Mouse (Mus musculus) layer of hippocampus, adult 8-10 months (tissue): ENCODE data around the gene Yipf1. TPM values are rescaled to one million over a fixed set of nuclear protein-coding genes. Genes with fewer than 3 reads are reported as not detected.

ENCODE experiments used
- DNase-seq, 2 experiments: peaks; one replicate each; pipeline ENCODE4 v3.0.0; 2022; ENCODE audit warnings: low spot score in 2 of 2
- total RNA-seq, 4 experiments: library from RNA; stranded (reverse); gene quantifications; 2 replicates each; pipeline ENCODE4 v1.2.4; 2022

Yipf1 gene
- 10 to 100 TPM; 47.8 to 56.9 (median 50.6) TPM for total RNA-seq

DNA sequence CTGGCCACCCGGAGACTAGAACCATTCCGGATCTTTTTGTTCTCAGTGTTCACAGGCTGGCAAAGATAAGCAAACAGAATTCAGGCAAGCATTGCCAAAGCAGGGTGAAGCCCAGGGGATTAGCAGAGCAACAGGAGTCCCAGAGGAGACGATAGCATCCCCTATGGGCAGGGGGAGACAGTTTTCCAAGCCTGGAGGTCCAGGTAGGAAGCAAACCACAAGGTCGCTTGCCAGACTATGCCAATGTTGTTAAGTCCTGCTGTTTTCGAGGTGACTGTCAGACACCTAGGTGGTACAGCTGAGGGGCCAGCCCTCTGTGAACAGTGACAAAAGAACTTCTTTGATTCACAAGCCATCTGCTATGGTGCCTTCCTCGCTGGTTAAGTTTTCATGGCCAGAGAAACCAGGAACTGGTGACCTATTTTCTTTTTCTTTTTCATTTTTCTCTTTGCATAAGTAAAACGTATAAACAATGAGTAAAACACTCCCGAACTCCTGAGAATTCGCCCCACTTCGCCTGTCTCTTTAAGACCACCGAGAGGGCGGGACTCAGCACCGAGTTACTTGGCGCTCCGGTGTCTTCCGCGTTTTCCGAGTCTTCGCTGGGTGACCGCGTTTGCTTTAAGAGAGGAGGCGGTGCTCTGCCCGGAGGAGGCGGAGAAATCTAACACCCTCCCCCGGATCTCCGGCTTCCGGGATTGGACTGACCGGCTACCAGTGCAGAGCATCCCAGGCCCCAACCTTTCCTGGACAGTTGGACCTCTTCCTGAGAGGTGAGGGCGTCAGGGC, at the start of gene Yipf1:
TSS of gene Yipf1 (plus strand) at position 674 of the 789 bp plus-strand sequence.
- DNase-seq, result peak; percentile 83 to 85

DNA sequence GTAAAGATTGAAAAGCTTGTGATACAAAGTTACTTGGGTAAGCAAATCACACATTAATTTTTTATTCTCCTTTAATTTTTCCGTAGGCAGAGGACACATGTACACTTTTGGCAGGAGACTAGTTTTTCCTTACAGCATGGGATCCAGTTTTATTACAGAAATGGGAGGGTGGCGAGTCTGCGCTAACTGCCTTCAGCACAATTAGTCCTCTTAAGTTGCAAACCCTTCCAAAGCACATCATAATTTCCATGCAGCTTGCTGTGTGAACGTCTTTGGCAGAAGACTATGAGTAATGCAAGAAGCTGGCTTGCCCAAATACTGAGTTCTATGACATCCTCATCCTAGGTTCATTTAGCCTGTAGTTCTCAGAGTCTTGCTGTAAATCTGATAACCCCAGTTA, 40.5 kb upstream of the Yipf1 start:
- no peak for DNase-seq

DNA sequence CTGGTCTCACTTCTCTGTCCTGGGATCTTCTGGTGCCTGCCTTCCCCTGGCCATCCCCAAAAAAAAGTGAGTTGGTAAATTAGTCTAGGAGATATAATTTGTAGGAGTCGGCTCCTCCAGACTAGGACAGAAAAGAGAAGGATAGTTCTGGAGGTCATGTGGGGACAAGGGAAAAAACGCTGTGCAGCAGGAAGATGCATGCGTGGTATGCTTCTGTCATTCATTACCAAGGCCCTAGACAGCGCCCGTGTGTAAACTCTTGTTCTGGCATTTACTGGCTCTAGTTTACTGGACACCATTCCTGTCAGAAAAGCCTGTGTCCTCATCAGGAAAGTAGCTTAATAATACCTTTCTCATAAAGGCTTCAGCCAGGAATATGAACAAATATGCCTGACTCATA, 39.7 kb upstream of the Yipf1 start:
- no peak for DNase-seq

DNA sequence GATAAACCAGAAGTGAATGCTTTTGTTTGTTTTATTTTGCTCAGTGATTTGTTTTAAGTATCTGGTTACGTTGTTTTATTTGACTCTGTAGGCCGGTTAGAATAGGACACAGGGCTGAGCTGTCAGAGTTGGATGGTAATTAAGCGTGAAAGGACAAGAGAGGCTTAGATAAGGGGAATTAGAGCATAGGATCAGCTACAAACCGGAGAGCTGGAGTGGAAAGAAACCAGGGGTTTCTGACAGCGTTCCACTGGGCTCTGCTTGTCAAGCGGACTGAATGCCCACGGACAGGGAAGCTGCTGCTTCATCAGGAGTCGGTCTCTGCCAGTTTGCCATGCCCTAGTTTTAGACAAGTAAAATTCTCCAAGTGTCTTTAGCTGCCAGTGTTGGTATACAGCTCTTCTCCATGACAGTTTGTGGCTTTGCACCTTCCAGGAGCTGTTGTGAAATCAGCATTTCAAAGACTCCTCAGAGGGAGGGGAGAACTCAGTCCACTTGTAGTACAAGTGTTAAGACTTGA, 35.9 kb upstream of the Yipf1 start:
- no peak for DNase-seq

DNA sequence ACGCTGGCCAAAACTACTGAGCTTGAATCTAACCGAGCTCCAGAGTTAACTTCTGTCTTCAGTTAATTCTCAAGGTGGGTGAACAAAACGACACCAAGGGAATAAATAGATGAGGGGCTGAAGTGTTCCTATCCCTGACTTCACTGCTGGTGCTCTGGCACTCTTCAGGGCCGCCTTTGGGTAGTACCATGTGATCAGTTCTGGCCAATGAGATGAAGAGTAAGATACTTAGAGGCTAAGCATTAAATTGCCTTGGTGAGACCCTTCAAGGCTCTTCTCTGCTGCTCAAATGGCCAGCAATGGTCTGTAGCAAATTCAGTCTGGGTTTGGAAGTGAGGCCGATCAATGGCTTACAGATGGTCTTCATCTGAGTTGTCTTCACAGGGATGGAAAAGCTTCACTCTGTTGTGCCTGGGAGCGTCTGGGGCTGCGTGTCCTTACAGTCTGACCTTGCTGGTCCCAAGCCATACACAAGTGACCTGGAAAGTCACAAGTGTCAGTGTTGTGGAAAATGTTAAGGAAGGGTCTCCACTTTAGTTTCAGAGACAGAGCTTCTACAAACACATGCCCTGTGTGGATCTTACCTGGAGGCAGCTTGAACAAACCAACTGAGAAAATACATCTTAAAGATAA, 33.2 kb upstream of the Yipf1 start:
- DNase-seq, result no peak

DNA sequence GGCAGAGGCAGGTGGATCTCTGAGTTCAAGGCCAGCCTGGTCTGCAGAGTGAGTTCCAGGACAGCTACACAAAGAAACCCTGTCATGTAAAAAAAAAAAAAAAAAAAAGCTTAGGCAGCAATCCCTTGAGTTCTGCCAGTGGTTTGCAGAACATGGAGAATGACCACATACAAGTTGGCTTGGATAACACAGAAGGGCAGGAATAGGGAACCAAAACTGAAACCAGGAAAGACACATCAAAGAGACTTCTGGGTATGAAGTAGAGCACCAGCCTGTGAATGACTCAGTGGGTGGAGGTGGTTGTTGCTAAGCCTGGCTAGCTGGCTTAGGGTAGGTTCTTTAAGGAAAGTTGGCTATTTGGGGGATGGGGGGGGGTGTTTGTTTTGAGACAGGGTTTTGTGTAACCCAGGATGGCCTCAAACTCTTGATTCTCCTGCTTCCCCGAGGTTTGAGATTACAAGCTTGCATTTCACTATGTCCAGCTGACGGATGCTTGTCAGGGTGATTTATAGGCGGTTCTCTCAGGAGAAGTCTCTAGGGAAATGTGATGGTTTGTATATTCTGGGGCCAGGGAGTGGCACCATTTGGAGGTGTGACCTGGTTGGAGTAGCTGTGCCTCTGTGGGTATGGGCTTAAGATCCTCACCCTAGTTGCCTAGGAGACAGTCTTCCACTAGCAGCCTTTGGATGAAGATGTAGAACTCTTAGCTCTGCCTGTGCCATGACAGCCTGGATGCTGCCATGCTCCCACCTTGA, 28.5 kb upstream of the Yipf1 start:
- DNase-seq, result no peak

DNA sequence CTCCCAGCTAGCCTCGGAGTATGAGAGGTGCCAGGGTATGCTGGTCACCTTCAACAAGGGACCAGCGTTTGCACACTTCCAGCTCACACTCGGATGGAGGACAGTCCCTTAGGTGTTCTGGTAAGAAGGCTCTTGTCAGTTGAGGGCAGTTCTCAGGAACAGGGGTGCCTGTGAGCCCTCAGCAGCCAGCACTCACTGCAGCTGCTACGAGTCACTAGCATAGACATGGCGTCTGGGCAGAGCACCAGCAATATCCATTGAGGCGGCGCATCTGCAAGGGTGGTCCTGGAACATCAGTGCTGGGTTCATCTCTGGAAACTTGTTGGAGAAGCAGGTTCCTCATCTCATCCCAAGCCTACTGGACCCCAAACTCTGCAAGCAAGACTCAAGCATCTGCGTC, 27.8 kb upstream of the Yipf1 start:
- no peak for DNase-seq

DNA sequence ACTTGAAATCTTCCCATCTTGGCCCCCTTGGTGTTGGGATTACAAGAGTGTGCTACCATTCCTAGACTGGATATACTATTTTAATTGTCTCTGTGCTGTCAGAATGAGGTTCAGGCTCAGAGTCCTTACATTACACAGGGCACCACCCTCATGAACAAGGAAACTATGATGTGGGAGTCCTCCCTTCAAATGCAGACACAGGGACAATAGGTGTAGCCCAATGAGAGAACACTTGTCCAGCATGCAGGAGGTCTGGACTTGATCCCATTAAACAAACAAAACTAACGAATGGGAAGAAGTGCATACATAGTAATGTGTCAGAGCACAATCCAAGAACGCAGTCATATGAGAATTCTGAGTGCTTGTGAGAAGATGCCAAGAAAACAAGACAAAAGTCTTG, 26.6 kb upstream of the Yipf1 start:
- no peak for DNase-seq

DNA sequence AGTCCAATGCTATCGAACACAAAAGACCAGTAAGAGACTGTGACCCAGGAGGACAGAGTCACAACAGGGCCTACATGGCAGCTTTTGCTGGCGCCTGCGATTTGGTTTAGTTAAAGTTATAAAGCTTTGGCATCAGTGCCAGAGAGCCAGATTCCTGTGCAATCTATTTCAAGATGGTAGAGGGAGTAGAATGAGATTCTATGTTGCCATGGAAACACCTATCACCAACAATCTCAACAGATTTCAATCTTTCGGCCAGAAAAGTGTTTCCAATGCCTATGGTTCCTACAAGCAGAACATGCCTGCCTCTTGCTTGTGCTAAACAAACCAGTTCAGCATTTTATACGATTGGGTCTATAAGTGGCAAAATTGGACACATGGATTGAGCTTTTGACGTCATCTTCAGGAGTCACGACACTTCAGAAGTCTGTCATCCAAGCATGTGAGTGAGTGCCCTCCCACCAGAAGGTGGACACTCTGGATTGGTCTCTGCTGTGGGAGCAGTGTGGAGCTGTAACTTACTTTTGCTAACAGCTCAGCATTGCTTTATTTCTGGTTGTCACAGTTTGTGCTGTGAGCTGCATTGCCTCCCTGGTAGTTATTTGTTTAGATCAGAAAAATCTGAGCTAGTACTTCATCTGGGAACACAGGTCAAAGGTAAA, 22.4 kb upstream of the Yipf1 start:
- peak; percentile 22 to 31 for DNase-seq

DNA sequence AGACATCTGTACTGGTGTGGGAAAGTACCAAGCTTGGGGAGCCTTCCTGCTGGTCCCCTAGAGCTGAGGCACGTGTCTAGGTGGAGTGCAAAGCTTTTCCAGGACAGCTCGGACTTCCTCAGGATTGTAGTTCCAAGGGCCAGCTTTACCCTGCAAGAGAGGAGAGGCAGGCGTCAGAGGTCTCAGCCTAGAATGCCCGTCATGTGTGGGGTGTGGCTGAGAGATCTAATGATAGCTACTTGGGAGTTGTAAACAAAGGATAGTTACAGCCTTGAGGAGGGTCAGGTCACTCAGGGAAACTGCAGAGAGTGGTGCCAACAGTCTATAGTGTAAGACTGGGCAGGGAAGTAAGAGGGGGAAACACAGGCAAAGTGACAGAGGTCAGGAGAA, 21.9 kb upstream of the Yipf1 start:
- DNase-seq, result no peak

DNA sequence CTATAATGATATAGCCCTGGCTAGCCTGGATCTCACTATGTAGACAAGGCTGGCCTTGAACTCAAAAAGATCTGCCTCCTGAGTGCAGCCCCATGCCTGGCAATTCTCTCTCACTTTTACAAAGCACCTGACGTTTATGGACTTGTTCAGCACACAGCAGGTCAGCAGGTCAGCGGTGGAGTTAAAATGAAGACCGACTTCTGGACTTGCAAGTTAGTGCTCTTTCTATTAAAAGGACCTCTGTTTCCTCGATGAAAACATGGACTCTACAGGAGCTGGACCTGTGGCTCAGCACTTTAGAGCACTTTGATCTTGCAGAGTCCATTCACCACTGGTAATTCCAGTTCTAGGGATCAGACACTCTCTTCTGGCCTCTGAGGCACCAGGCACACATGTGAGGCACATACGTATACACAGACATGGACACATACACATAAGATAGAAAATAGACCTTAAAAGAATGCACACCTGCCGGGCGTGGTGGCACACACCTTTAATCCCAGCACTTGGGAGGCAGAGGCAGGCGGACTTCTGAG, 16.0 kb upstream of the Yipf1 start:
- no peak for DNase-seq

DNA sequence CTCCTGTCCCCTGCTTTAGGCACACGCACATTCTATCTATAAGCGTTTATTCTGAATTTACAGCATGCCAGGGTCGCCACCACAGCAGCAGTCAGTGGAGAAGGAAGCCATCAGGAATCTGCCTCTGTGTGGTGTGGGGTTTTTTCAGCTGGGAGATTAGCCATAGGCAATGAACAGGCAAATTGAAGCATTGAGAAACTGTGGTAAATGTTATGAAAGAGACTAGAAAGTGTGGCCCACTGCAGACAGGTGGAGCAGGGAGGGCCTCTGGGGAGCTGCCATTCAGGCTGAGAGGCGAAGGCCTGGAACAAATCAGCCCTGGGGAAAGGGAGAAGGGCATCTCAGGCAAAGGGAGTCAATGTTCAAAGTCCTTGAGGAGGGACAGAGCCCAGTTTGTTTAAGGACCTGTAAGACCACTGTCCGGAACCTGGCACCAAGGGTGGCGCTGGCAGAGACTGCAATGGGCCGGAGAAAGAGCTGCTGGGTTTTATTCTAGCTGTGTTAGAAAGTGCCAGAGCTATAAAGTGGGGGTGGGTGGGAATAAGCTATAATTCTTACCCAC, 14.3 kb upstream of the Yipf1 start:
- no peak for DNase-seq

DNA sequence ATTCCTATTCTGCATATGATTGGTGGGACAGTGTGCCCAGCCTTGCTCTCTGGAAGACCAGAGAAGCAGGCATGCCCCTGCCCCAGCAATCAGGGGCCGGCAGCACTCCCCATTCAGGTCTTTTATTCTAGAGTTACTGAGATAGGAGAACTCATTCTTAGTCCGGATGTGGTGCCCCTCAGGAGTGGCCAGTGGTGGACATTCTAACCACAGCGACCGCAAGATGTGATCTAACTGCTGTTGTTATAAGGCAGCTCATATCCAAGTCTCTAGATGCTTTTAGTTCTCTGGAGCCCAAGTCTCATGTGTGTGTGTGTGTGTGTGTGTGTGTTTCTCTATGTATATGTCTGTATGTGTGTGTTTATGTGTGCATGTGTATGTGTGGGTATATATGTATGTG, 13.8 kb upstream of the Yipf1 start:
- no peak for DNase-seq

DNA sequence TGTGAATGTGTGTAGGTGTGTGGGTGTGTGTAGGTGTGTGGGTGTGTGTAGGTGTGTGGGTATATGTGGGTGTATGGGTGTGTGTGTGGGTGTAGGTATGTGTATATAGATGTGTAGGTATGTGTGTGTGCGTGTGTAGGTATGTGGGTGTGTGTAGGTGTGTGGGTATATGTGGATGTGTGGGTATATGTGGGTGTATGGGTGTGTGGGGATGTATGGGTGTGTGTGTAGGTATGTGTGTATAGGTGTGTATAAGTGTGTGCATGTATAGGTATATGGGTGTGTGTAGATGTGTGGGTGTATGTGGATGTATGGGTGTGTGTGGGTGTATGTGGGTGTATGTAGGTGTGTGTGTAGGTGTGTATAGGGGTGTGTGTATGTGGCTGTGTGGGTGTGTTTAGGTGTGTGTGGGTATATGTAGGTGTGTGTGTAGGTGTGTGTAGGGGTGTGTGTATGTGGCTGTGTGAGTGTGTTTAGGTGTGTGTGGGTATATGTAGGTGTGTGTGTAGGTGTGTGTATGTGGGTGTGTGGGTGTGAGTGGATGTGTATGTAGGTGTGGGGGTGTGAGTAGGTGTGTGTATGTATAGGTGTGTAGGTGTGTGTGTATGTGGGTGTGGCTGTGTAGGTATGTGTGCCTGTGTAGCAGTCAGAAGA, 13.1 kb upstream of the Yipf1 start:
- no peak for DNase-seq

DNA sequence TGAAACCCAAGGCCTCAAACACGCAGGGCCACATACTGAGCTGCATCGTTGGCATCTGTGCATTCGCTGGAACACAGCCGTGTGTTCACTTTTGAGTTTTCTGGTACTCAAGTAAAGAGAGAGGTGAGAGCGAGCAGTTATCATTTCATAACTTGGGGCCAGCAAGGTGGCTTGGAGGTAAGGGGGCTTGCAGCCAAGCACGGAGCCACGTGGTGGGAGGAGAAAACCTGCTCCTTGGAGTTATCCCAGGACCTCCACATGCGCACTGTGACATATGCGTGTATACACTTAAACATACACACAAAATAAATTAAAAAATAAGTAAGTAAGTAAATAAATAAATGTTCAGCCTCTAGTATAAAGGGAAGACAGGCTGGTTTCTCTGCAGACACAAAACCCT, 11.9 kb upstream of the Yipf1 start:
- DNase-seq, result no peak

DNA sequence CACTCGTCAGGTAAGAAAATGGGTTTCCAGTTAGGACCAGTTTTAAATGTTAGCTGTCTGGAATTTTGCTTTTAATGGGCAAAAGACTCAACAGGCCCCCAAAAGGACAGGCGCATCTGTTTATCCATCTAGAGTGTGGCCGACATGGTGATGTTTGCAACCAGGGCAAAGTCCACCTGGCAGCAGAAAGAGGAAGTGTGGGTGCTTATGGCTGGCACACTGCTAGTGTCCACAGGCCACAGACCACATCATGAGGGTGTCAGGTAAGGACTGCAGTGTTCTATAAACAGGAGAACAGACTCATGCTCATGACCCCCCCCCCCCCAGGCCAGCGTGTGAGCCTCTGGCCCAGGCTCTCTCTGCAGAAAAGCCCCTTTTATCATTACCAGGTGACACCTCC, 11.3 kb upstream of the Yipf1 start:
- DNase-seq, result no peak

DNA sequence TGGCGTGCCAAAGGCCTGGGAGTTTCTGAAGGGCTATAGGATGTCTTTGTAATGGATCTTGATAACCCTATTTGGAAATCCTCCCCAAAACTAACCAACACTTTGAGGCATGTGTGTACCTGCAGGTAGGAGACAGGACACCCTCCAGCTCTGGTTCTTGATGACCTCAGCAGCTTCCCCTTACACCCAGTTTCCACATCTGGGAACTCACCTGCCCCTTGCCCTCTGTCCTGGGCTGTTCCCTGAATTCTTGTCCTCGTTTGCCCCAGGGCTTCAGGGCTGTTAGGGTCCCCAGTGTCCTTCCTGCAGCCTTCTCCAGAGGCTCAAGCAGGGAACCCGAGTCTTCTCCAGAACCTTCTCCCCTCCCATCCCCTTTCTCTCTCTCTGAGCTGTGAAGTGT, 10.6 kb upstream of the Yipf1 start:
- no peak for DNase-seq

DNA sequence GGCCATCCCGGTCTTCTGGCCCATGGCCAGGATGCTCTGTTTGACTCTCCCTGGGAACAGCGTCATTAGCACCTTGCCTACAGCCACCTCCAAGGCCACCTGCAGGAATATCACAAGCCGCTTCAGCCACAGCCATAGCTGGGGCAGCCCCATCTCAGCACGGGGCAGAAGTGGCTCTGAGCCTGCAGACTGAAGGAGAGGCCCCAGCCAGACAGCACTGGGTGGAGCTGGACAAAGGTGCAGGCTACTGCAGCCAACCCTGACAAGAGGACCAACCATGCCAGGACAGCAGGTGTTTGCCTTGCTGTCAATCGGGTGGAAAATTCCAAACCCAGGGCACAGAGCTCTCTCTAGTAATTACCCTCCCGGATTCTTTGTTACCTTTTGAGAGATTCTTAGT, 7.2 kb upstream of the Yipf1 start, which contains the start of gene Dio1:
TSS of gene Dio1 (minus strand) at position 204 of the 400 bp plus-strand sequence.
- no peak for DNase-seq

DNA sequence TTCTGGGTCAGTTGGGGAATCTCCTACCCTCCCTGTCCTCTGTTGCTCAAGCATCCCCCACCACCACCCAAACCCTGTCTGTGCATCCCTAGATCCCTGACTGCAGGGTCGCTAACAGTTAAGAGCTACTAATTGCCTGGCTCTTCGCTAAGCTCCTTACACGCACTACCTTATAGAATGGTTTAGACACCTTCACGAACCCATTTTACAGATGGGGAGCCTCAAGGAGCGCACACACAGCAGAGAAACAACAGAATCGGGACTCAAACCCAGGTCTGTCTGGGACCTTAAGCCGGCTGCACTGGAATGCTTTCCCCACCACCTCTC, 279 bp downstream of the Yipf1 start:
- peak in 1 of 2 experiments; percentile 10 for DNase-seq

DNA sequence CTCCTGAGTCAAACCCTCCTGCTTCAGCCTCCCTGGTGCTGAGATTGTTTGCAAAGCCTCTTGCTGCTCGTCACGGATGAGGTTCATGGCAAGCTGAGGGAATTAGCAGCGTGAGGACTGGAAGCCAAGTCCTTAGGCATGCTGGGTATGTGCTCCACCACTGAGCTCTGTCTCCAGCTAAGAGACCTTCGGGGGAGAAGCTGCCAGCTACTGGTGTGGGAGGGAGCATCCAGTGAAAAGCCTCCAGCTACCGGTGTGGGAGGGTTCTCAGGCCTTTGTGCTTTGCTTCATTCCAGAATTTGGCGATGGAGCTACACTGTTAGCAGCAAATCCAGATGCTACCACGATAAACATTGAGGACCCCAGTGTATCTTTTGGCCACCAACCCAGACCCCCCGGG, 4.5 kb downstream of the Yipf1 start:
- DNase-seq, result no peak

DNA sequence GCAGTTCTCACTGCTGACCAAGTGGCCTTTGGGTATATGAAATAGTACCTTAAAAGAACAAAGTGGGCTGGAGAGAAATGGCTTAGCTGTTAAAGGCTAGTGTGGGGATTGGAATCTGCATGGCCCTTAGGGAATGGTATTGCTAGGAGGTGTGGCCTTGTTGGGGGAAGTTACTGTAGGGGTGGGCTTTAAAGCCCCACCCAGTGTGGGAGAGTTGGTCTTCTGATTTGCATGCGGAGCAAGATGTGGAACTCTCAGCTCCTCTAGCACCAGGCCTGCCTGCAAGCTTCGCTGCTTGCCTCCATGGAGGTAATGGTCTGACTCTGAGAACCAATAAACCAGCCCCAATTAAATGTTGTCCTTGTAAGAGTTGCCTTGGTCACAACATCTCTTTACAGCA, 6.9 kb downstream of the Yipf1 start:
- DNase-seq, result no peak
